Mouse (Mus musculus) forebrain, embryonic 11.5 days (tissue): ENCODE measurements at regions not wholly inside any gene's neighbourhood (a gene's known extent, or its start where the extent isn't known, plus 50 kb on each side); places are given as distances from the start of the nearest gene placed in this dataset.

Source experiments
- ATAC-seq: fragments of 200-750 bp; cut with Nextera tagmentation; replicated peaks from 2 replicates; pipeline ENCODE4 v1.8.0; 2017; ENCODE audit warnings: moderate TSS enrichment; ENCODE audit not compliant: low FRiP score
- DNase-seq: peaks from one replicate; pipeline ENCODE4 v3.0.0-alpha.2; 2017; ENCODE audit warnings: low spot score
- H3K27ac ChIP-seq: fragments of 300-500 bp; sonication (generic); 2 replicates; pipeline ENCODE4 v1.5.1; 2014; ENCODE audit warnings: low read depth, low read length
- H3K27me3 ChIP-seq: fragments of 300-500 bp; sonication (generic); 2 replicates; pipeline ENCODE4 v1.6.1; 2014; ENCODE audit warnings: mild to moderate bottlenecking, low read length, mixed read lengths; ENCODE audit not compliant: control insufficient read depth, insufficient read depth
- H3K36me3 ChIP-seq: fragments of 300-500 bp; sonication (generic); 2 replicates; pipeline ENCODE4 v1.6.1; 2014; ENCODE audit warnings: mild to moderate bottlenecking, low read length, moderate library complexity, mixed read lengths; ENCODE audit not compliant: control insufficient read depth, insufficient read depth
- H3K4me1 ChIP-seq: fragments of 300-500 bp; sonication (generic); replicated peaks from 2 replicates; pipeline ENCODE4 v1.6.1; 2014; ENCODE audit warnings: low read length, mixed read lengths; ENCODE audit not compliant: control insufficient read depth, insufficient read depth
- H3K4me2 ChIP-seq: fragments of 300-500 bp; sonication (generic); 2 replicates; pipeline ENCODE4 v1.6.1; 2014; ENCODE audit warnings: low read depth, mild to moderate bottlenecking, low read length, moderate library complexity, mixed read lengths; ENCODE audit not compliant: severe bottlenecking
- H3K4me3 ChIP-seq: fragments of 300-500 bp; sonication (generic); 2 replicates; pipeline ENCODE4 v1.5.1; 2014; ENCODE audit warnings: low read depth, low read length
- H3K9ac ChIP-seq: fragments of 300-500 bp; sonication (generic); 2 replicates; pipeline ENCODE4 v1.6.1; 2014; ENCODE audit warnings: low read length
- H3K9me3 ChIP-seq: fragments of 300-500 bp; sonication (generic); 2 replicates; pipeline ENCODE4 v1.6.1; 2016; ENCODE audit warnings: low read length, mixed read lengths; ENCODE audit not compliant: control insufficient read depth
- WGBS: fragments of 180-500 bp; shearing (Covaris S2); extraction: QIAGEN DNeasy Blood & Tissue Kit; methylation state at CpG from one replicate; pipeline ENCODE4 v1.1.7; 2014; 5-methylcytosine and 5-hydroxymethylcytosine counted together

- DNase-seq, result no peak
- WGBS, result 95% methylated on average over 3 of the region's 3 CpGs
- Histone ChIP-seq H3K9ac (no peak overlapping the region), H3K9me3 (no peaks in the 10 kb centered on the region), H3K27ac (no peak overlapping the region), H3K4me1 (no peaks in the 10 kb centered on the region), H3K27me3 (no peaks in the 10 kb centered on the region), H3K4me2 (no peak overlapping the region), H3K4me3 (no peak overlapping the region), H3K36me3 (no peaks in the 10 kb centered on the region)
- no peak for ATAC-seq
Observed at GRCm38 (mm10) chr17:10065131-10065530, 254.5 kb downstream of the Qk start.

- ATAC-seq, result no peak
- Histone ChIP-seq H3K4me3 (no peak overlapping the region), H3K36me3 (no peaks in the 10 kb centered on the region), H3K9me3 (no peaks in the 10 kb centered on the region), H3K27me3 (no peaks in the 10 kb centered on the region), H3K4me1 (no peaks in the 10 kb centered on the region), H3K4me2 (no peak overlapping the region), H3K9ac (no peak overlapping the region), H3K27ac (no peak overlapping the region)
- no peak for DNase-seq
- 87% methylated on average over 8 of the region's 8 CpGs for WGBS
Observed at GRCm38 (mm10) chr17:10062546-10063100, 257.0 kb downstream of the Qk start.

- H3K4me3 ChIP-seq, result no peak overlapping the region
- H3K4me2 ChIP-seq, result no peak overlapping the region
- ATAC-seq (no peak), DNase-seq (no peak)
- H3K27ac ChIP-seq, result no peak overlapping the region
- H3K27me3 ChIP-seq, result no peaks in the 10 kb centered on the region
- no peaks in the 10 kb centered on the region for H3K4me1 ChIP-seq
- WGBS, result 79% methylated on average over 1 of the region's 1 CpGs
- H3K9ac ChIP-seq, result no peak overlapping the region
- no peaks in the 10 kb centered on the region for H3K36me3 ChIP-seq
- no peaks in the 10 kb centered on the region for H3K9me3 ChIP-seq
Observed at GRCm38 (mm10) chr17:10057736-10058135, 261.9 kb downstream of the Qk start.

DNA sequence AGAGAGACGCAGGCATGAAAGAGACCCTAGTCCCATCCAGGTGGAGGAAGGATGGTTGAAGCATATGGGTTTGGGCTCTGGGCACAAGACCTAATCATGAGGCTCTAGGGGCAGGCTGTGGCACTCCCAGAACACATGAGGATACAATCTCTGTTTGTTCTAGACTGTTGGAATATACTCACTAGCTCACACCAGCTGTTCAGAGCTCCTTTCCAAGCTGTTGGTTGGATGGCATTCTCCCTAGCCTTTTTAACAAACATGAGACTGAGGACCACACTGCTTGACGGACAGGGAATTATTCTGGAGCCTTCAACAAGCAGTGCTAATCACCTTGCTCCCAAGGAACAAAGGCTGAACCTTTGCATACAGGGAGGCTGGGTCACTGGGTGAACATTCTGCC lies 263.6 kb downstream of the Qk start:
- DNase-seq, result no peak
- no peak overlapping the region for H3K9ac ChIP-seq
- no peak for ATAC-seq
- H3K4me1 ChIP-seq, result no peaks in the 10 kb centered on the region
- H3K27me3 ChIP-seq, result no peaks in the 10 kb centered on the region
- H3K27ac ChIP-seq, result no peak overlapping the region
- no peaks in the 10 kb centered on the region for H3K9me3 ChIP-seq
- H3K36me3 ChIP-seq, result no peaks in the 10 kb centered on the region
- H3K4me2 ChIP-seq, result no peak overlapping the region
- no peak overlapping the region for H3K4me3 ChIP-seq
- WGBS, result 81% methylated on average over 2 of the region's 2 CpGs

DNA sequence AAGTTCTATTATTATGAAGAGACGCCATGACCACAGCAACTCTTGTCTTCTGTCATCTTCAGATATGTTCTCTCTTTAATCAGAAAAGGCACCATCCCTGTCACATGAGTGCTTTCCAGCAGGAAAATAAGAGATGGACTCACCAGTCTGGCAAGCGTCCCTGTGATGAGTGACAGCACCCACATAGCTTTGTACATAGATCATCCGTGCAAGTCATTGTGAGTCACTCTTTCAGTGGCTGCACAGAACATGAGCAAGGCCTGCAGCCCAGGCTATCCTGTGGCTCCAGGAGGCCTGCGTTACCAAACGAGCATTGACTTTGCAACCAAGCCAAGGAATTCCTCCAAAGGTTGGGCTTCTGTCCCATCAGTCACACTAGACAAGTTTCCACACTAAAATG lies 265.3 kb downstream of the Qk start:
- Histone ChIP-seq H3K4me1 (no peaks in the 10 kb centered on the region), H3K9me3 (no peaks in the 10 kb centered on the region), H3K4me2 (no peak overlapping the region), H3K36me3 (no peaks in the 10 kb centered on the region), H3K27me3 (no peaks in the 10 kb centered on the region), H3K9ac (no peak overlapping the region), H3K4me3 (no peak overlapping the region), H3K27ac (no peak overlapping the region)
- DNase-seq (no peak), ATAC-seq (no peak)
- 87% methylated on average over 5 of the region's 5 CpGs for WGBS

GRCm38 (mm10) chr17:10044336-10044735 lies 275.3 kb downstream of the Qk start:
- Histone ChIP-seq H3K27me3 (no peaks in the 10 kb centered on the region), H3K4me1 (no peaks in the 10 kb centered on the region), H3K9me3 (no peaks in the 10 kb centered on the region), H3K4me3 (no peak overlapping the region), H3K36me3 (no peaks in the 10 kb centered on the region), H3K27ac (no peak overlapping the region), H3K9ac (no peak overlapping the region), H3K4me2 (no peak overlapping the region)
- WGBS, result 85% methylated on average over 5 of the region's 5 CpGs
- ATAC-seq, result no peak
- DNase-seq, result no peak

DNA sequence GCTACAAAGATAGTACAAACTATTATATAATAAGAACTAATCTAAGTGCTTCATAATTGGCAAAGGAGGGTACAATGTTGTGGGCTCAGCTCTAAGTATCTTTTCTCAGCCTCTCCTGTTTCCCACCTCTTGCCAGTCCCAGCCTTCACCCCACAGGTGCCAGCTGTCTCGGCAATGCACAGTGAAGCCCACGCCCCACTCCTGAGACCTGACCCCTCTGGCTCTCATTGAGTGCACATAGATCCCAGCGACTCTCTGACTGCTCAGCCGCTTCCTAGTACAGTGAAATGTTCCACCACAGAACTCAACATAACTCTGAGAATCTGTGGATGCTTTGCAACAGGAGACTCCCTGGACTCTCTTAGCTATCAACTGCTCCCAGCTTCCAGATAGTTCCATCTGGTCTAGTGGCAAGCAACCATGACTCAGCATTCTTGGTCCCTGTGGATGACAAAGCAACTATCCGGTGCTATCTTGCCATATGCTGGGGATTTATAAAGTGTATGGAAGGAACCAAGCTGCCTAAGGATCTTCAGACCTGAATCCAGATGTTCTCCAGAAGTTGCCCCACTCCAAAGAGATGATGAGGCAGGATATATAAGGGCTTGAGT lies 277.5 kb downstream of the Qk start:
- no peaks in the 10 kb centered on the region for H3K9me3 ChIP-seq
- H3K4me3 ChIP-seq, result no peak overlapping the region
- DNase-seq, result no peak
- 93% methylated on average over 5 of the region's 5 CpGs for WGBS
- no peaks in the 10 kb centered on the region for H3K36me3 ChIP-seq
- no peak for ATAC-seq
- no peak overlapping the region for H3K9ac ChIP-seq
- H3K27me3 ChIP-seq, result no peaks in the 10 kb centered on the region
- no peak overlapping the region for H3K4me2 ChIP-seq
- no peaks in the 10 kb centered on the region for H3K4me1 ChIP-seq
- no peak overlapping the region for H3K27ac ChIP-seq

DNA sequence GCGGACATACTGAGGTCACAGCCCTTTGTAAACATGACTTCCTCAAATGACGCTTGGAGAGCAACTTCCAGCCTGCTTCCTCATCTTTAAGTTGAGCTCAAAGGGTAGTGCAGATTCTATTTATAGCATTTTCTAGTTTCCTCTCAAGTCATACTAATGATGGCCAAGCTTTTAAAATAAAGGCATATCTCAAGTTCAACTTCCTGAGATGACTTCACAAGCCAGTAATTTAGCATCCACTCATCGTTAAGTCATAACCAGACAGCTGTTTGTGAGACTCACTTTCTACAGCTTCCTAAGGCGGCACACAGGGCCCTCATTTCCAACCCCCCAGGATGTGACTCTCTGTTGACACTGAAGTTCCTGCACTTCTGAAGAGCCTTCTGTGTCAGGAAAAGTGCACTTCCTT lies 278.7 kb downstream of the Qk start:
- no peaks in the 10 kb centered on the region for H3K4me1 ChIP-seq
- WGBS, result 91% methylated on average over 4 of the region's 4 CpGs
- no peaks in the 10 kb centered on the region for H3K27me3 ChIP-seq
- no peak overlapping the region for H3K4me3 ChIP-seq
- H3K4me2 ChIP-seq, result no peak overlapping the region
- ATAC-seq, result no peak
- H3K36me3 ChIP-seq, result no peaks in the 10 kb centered on the region
- H3K27ac ChIP-seq, result no peak overlapping the region
- DNase-seq, result no peak
- no peak overlapping the region for H3K9ac ChIP-seq
- H3K9me3 ChIP-seq, result no peaks in the 10 kb centered on the region

- WGBS, result 82% methylated on average over 4 of the region's 4 CpGs
- Histone ChIP-seq H3K27ac (no peak overlapping the region; the same call in 1 of the 2 replicates), H3K27me3 (no peaks in the 10 kb centered on the region), H3K4me1 (no peaks in the 10 kb centered on the region), H3K4me3 (no peak overlapping the region), H3K36me3 (no peaks in the 10 kb centered on the region), H3K9me3 (no peaks in the 10 kb centered on the region), H3K4me2 (no peak overlapping the region), H3K9ac (no peak overlapping the region)
- DNase-seq (no peak), ATAC-seq (no peak)
Observed at GRCm38 (mm10) chr17:10040375-10040774, 279.3 kb downstream of the Qk start.
